Mouse (Mus musculus): Measurements from ENCODE around the gene P4ha3. TPM values are rescaled to one million over a fixed set of nuclear protein-coding genes. Genes with fewer than 3 reads are reported as not detected.

P4ha3 gene
- polyA plus RNA-seq, 1 experiment from 2014 or later: 4.2 TPM

GRCm38 (mm10) chr7:100281596-100281995, 3.7 kb upstream of the P4ha3 start:
- Histone ChIP-seq H3K9me3 (no peaks in the 10 kb centered on the region), H3K4me2 (no peak overlapping the region), H3K9ac (no peak overlapping the region), H3K27me3 (peaks cover 34% of the 10 kb centered on the region), H3K4me3 (replicated peaks) (no peak overlapping the region), H3K27ac (no peak overlapping the region), H3K4me1 (peaks cover 26% of the 10 kb centered on the region), H3K36me3 (replicated peaks) (no peaks in the 10 kb centered on the region)
- ATAC-seq (ENCODE audit: low FRiP score): no peak
- WGBS: 45% methylated on average over 3 of the region's 3 CpGs

- no peak for ATAC-seq (ENCODE audit: low FRiP score)
- Histone ChIP-seq H3K9ac (no peak overlapping the region), H3K4me3 (replicated peaks) (no peak overlapping the region), H3K36me3 (replicated peaks) (no peaks in the 10 kb centered on the region), H3K9me3 (no peaks in the 10 kb centered on the region), H3K4me2 (no peak overlapping the region), H3K4me1 (peaks cover 36% of the 10 kb centered on the region), H3K27me3 (peaks cover 35% of the 10 kb centered on the region), H3K27ac (no peak overlapping the region)
- WGBS: 37% methylated on average over 3 of the region's 3 CpGs
These were observed 2.0 kb upstream of the P4ha3 start for GRCm38 (mm10) chr7:100283298-100283697.

- H3K4me3 ChIP-seq (replicated peaks): no peak overlapping the region
- H3K4me1 ChIP-seq: peaks cover 35% of the 10 kb centered on the region
- 15% methylated on average over 7 of the region's 7 CpGs for WGBS
- H3K9ac ChIP-seq: no peak overlapping the region
- peak; percentile 76; the same call in 1 of the 2 replicates for ATAC-seq (ENCODE audit: low FRiP score)
- H3K9me3 ChIP-seq: no peaks in the 10 kb centered on the region
- peaks cover 30% of the 10 kb centered on the region for H3K27me3 ChIP-seq
- H3K4me2 ChIP-seq: peak overlapping the region; percentile 34
- no peaks in the 10 kb centered on the region for H3K36me3 ChIP-seq (replicated peaks)
- peak overlapping the region; percentile 89 for H3K27ac ChIP-seq
These were observed 2.6 kb downstream of the P4ha3 start for GRCm38 (mm10) chr7:100287748-100288578.

- 35% methylated on average over 11 of the region's 11 CpGs for WGBS
- no peak overlapping the region for H3K9ac ChIP-seq
These were observed 3.3 kb downstream of the P4ha3 start for GRCm38 (mm10) chr7:100288622-100289021.

GRCm38 (mm10) chr7:100293546-100293945, 8.2 kb downstream of the P4ha3 start:
- Histone ChIP-seq H3K4me2 (no peak overlapping the region), H3K4me3 (replicated peaks) (no peak overlapping the region), H3K9me3 (no peaks in the 10 kb centered on the region), H3K36me3 (replicated peaks) (no peaks in the 10 kb centered on the region), H3K27ac (no peak overlapping the region), H3K9ac (no peak overlapping the region), H3K27me3 (no peaks in the 10 kb centered on the region; the same call in 1 of the 2 replicates), H3K4me1 (peaks cover 6% of the 10 kb centered on the region)
- no peak for ATAC-seq (ENCODE audit: low FRiP score)
- WGBS: 86% methylated on average over 8 of the region's 8 CpGs

More at GRCm38 (mm10) chr7:100288622-100289021, 3.3 kb downstream of the P4ha3 start:
- no peaks in the 10 kb centered on the region for H3K9me3 ChIP-seq
- peak overlapping the region; percentile 89 for H3K27ac ChIP-seq
- H3K27me3 ChIP-seq: peaks cover 30% of the 10 kb centered on the region
- H3K4me1 ChIP-seq: peaks cover 33% of the 10 kb centered on the region
- ATAC-seq (ENCODE audit: low FRiP score): peak; percentile 47; the same call in 1 of the 2 replicates
- peak overlapping the region; percentile 34 for H3K4me2 ChIP-seq
- H3K36me3 ChIP-seq (replicated peaks): no peaks in the 10 kb centered on the region
- H3K4me3 ChIP-seq (replicated peaks): no peak overlapping the region

- ATAC-seq (ENCODE audit: low FRiP score): no peak
- no peaks in the 10 kb centered on the region for H3K4me1 ChIP-seq
- H3K36me3 ChIP-seq (replicated peaks): no peaks in the 10 kb centered on the region
- H3K27me3 ChIP-seq: no peaks in the 10 kb centered on the region; the same call in 1 of the 2 replicates
- H3K9me3 ChIP-seq: no peaks in the 10 kb centered on the region
- H3K4me3 ChIP-seq (replicated peaks): no peak overlapping the region
- H3K4me2 ChIP-seq: no peak overlapping the region
- no peak overlapping the region for H3K27ac ChIP-seq
- no peak overlapping the region for H3K9ac ChIP-seq
- 90% methylated on average over 2 of the region's 2 CpGs for WGBS
These were observed 10.4 kb downstream of the P4ha3 start for GRCm38 (mm10) chr7:100295745-100296144.

- Histone ChIP-seq H3K4me1 (no peaks in the 10 kb centered on the region), H3K9ac (no peak overlapping the region), H3K9me3 (no peaks in the 10 kb centered on the region), H3K27me3 (no peaks in the 10 kb centered on the region; the same call in 1 of the 2 replicates), H3K4me3 (replicated peaks) (no peak overlapping the region), H3K27ac (no peak overlapping the region), H3K4me2 (no peak overlapping the region), H3K36me3 (replicated peaks) (no peaks in the 10 kb centered on the region)
- ATAC-seq (ENCODE audit: low FRiP score): no peak
- 92% methylated on average over 6 of the region's 6 CpGs for WGBS
These were observed 11.4 kb downstream of the P4ha3 start for GRCm38 (mm10) chr7:100296699-100297098.

- H3K27ac ChIP-seq: no peak overlapping the region
- H3K36me3 ChIP-seq (replicated peaks): no peaks in the 10 kb centered on the region
- no peak overlapping the region for H3K4me3 ChIP-seq (replicated peaks)
- no peak for ATAC-seq (ENCODE audit: low FRiP score)
- H3K9me3 ChIP-seq: no peaks in the 10 kb centered on the region
- H3K9ac ChIP-seq: no peak overlapping the region
- WGBS: 73% methylated on average over 14 of the region's 14 CpGs
- H3K4me1 ChIP-seq: no peaks in the 10 kb centered on the region
- H3K4me2 ChIP-seq: no peak overlapping the region
- H3K27me3 ChIP-seq: no peaks in the 10 kb centered on the region; the same call in 1 of the 2 replicates
These were observed 13.7 kb downstream of the P4ha3 start for GRCm38 (mm10) chr7:100298861-100299510.

- Histone ChIP-seq H3K27ac (no peak overlapping the region), H3K4me2 (no peak overlapping the region), H3K9ac (no peak overlapping the region), H3K27me3 (no peaks in the 10 kb centered on the region), H3K4me3 (replicated peaks) (no peak overlapping the region), H3K4me1 (no peaks in the 10 kb centered on the region), H3K9me3 (no peaks in the 10 kb centered on the region), H3K36me3 (replicated peaks) (no peaks in the 10 kb centered on the region)
- WGBS: 56% methylated on average over 3 of the region's 3 CpGs
- no peak for ATAC-seq (ENCODE audit: low FRiP score)
These were observed 16.1 kb downstream of the P4ha3 start for GRCm38 (mm10) chr7:100301390-100301789.

GRCm38 (mm10) chr7:100302316-100302715, 17.0 kb downstream of the P4ha3 start:
- Histone ChIP-seq H3K27me3 (no peaks in the 10 kb centered on the region), H3K36me3 (replicated peaks) (no peaks in the 10 kb centered on the region), H3K9ac (no peak overlapping the region), H3K4me1 (peaks cover 2% of the 10 kb centered on the region), H3K9me3 (no peaks in the 10 kb centered on the region), H3K4me2 (no peak overlapping the region), H3K27ac (no peak overlapping the region), H3K4me3 (replicated peaks) (no peak overlapping the region)
- no peak for ATAC-seq (ENCODE audit: low FRiP score)
- WGBS: 73% methylated on average over 4 of the region's 4 CpGs

GRCm38 (mm10) chr7:100305894-100306293, 20.6 kb downstream of the P4ha3 start:
- no peak overlapping the region for H3K27ac ChIP-seq
- WGBS: 91% methylated on average over 9 of the region's 9 CpGs
- no peak overlapping the region for H3K9ac ChIP-seq
- no peaks in the 10 kb centered on the region for H3K36me3 ChIP-seq (replicated peaks)
- ATAC-seq (ENCODE audit: low FRiP score): no peak
- H3K9me3 ChIP-seq: no peaks in the 10 kb centered on the region
- H3K4me3 ChIP-seq (replicated peaks): no peak overlapping the region
- no peaks in the 10 kb centered on the region for H3K27me3 ChIP-seq
- H3K4me1 ChIP-seq: peaks cover 38% of the 10 kb centered on the region
- H3K4me2 ChIP-seq: no peak overlapping the region

GRCm38 (mm10) chr7:100307872-100308653, 22.7 kb downstream of the P4ha3 start:
- Histone ChIP-seq H3K9me3 (no peaks in the 10 kb centered on the region), H3K27ac (peak overlapping the region; percentile 79), H3K4me1 (peaks cover 39% of the 10 kb centered on the region), H3K4me2 (no peak overlapping the region), H3K27me3 (no peaks in the 10 kb centered on the region), H3K4me3 (replicated peaks) (no peak overlapping the region), H3K9ac (no peak overlapping the region), H3K36me3 (replicated peaks) (no peaks in the 10 kb centered on the region)
- 60% methylated on average over 3 of the region's 6 CpGs for WGBS
- ATAC-seq (ENCODE audit: low FRiP score): peak; percentile 79; the same call in 1 of the 2 replicates
